Mouse (Mus musculus) MEL (cell line): ENCODE results near the gene A630095N17Rik. TPM values are rescaled to one million over a fixed set of nuclear protein-coding genes. Genes with fewer than 3 reads are reported as not detected.

Experiments used
- DNase-seq: peaks from one replicate; pipeline ENCODE4 v3.0.0; 2011; ENCODE audit warnings: low read depth, low spot score
- H3K27ac ChIP-seq: 2 replicates; pipeline ENCODE4 v1.5.1; 2012; ENCODE audit warnings: low read depth, mild to moderate bottlenecking, control low read depth, low read length, moderate library complexity; ENCODE audit not compliant: control insufficient read depth
- H3K27me3 ChIP-seq, 2 experiments: fragments of 150-350 bp in 1 of 2; sonication (generic) in 1 of 2; 2 replicates each; pipeline ENCODE4 v1.6.1; 2012; ENCODE audit warnings: low read length in 2 of 2, mild to moderate bottlenecking in 2 of 2, improper control_type of control experiment in 1 of 2, moderate library complexity in 1 of 2; ENCODE audit not compliant: insufficient read depth in 2 of 2, control insufficient read depth in 1 of 2
- H3K36me3 ChIP-seq, 2 experiments: 2 replicates each; pipeline ENCODE4 v1.6.1; 2012 to 2014; ENCODE audit warnings: low read length in 2 of 2, improper control_type of control experiment in 1 of 2, inconsistent platforms in 1 of 2, mild to moderate bottlenecking in 1 of 2; ENCODE audit not compliant: insufficient read depth in 2 of 2, control insufficient read depth in 1 of 2
- H3K4me1 ChIP-seq, 2 experiments: fragments of 150-350 bp in 1 of 2; sonication (generic) in 1 of 2; 2 replicates each; pipeline ENCODE4 v1.6.1; 2012; ENCODE audit warnings: low read length in 2 of 2, improper control_type of control experiment in 1 of 2, mild to moderate bottlenecking in 1 of 2; ENCODE audit not compliant: insufficient read depth in 2 of 2, control insufficient read depth in 1 of 2
- H3K4me3 ChIP-seq, 2 experiments: fragments of 150-350 bp in 1 of 2; sonication (generic) in 1 of 2; 2 replicates each; pipeline ENCODE4 v1.5.1; 2012; ENCODE audit warnings: low read depth in 2 of 2, low read length in 2 of 2, mild to moderate bottlenecking in 2 of 2, moderate library complexity in 2 of 2, control low read depth in 1 of 2, improper control_type of control experiment in 1 of 2; ENCODE audit not compliant: control insufficient read depth in 1 of 2, insufficient read depth in 1 of 2
- H3K79me2 ChIP-seq: 2 replicates; pipeline ENCODE4 v1.6.1; 2012; ENCODE audit warnings: mild to moderate bottlenecking, low read length, moderate library complexity; ENCODE audit not compliant: control insufficient read depth, poor library complexity, insufficient read depth
- H3K9ac ChIP-seq: 2 replicates; pipeline ENCODE4 v1.6.1; 2012; ENCODE audit warnings: low read depth, mild to moderate bottlenecking, control low read depth, low read length, moderate library complexity; ENCODE audit not compliant: control insufficient read depth, poor library complexity, severe bottlenecking
- H3K9me3 ChIP-seq: fragments of 150-350 bp; sonication (generic); replicated peaks from 2 replicates; pipeline ENCODE4 v1.6.1; 2012; ENCODE audit warnings: mild to moderate bottlenecking, low read length, improper control_type of control experiment, moderate library complexity; ENCODE audit not compliant: insufficient read depth
- BHLHE40 ChIP-seq: IDR thresholded peaks from 2 replicates; pipeline ENCODE4 v1.6.1; 2012; ENCODE audit warnings: low read depth, mild to moderate bottlenecking, inconsistent platforms, low read length, improper control_type of control experiment, borderline replicate concordance
- CHD1 ChIP-seq: IDR thresholded peaks from 2 replicates; pipeline ENCODE4 v1.6.1; 2012; ENCODE audit warnings: low read depth, mild to moderate bottlenecking, inconsistent platforms, low read length, improper control_type of control experiment
- CHD2 ChIP-seq: IDR thresholded peaks from 2 replicates; pipeline ENCODE4 v1.6.1; 2011; ENCODE audit warnings: low read length, improper control_type of control experiment
- CTCF ChIP-seq, 3 experiments: IDR thresholded peaks in 2 of 3; conservative IDR thresholded peaks in 1 of 3; 2 replicates each; pipeline ENCODE4 v1.5.1; 2011 to 2012; ENCODE audit warnings: low read length in 3 of 3, low read depth in 2 of 3, mild to moderate bottlenecking in 2 of 3, improper control_type of control experiment in 1 of 3, inconsistent platforms in 1 of 3, mixed read lengths in 1 of 3, moderate library complexity in 1 of 3; ENCODE audit not compliant: control insufficient read depth in 1 of 3, insufficient read depth in 1 of 3, poor library complexity in 1 of 3, severe bottlenecking in 1 of 3
- E2F4 ChIP-seq: IDR thresholded peaks from 2 replicates; pipeline ENCODE4 v1.6.1; 2011; ENCODE audit warnings: low read depth, low read length, improper control_type of control experiment, borderline replicate concordance
- ELF1 ChIP-seq: IDR thresholded peaks from 2 replicates; pipeline ENCODE4 v1.6.1; 2014; ENCODE audit warnings: low read depth, mild to moderate bottlenecking, inconsistent platforms, low read length, improper control_type of control experiment, moderate library complexity
- EP300 ChIP-seq, 2 experiments: IDR thresholded peaks; 2 replicates each; pipeline ENCODE4 v1.6.1; 2011; ENCODE audit warnings: improper control_type of control experiment in 2 of 2, low read length in 2 of 2, low read depth in 1 of 2, mild to moderate bottlenecking in 1 of 2
- ETS1 ChIP-seq: IDR thresholded peaks from 2 replicates; pipeline ENCODE4 v1.6.1; 2012; ENCODE audit warnings: low read depth, mild to moderate bottlenecking, inconsistent platforms, low read length, improper control_type of control experiment, moderate library complexity
- GABPA ChIP-seq: IDR thresholded peaks from 2 replicates; pipeline ENCODE4 v1.6.1; 2012; ENCODE audit warnings: low read depth, mild to moderate bottlenecking, inconsistent platforms, low read length, improper control_type of control experiment, moderate library complexity
- GATA1 ChIP-seq: IDR thresholded peaks from 2 replicates; pipeline ENCODE4 v1.6.1; 2011; ENCODE audit warnings: low read depth, low read length, improper control_type of control experiment
- JUND ChIP-seq: IDR thresholded peaks from 2 replicates; pipeline ENCODE4 v1.6.1; 2011; ENCODE audit warnings: low read depth, mild to moderate bottlenecking, improper control_type of control experiment, low read length
- KAT2A ChIP-seq: conservative IDR thresholded peaks from 2 replicates; pipeline ENCODE4 v1.6.1; 2012; ENCODE audit warnings: low read depth, low read length, improper control_type of control experiment, inconsistent platforms
- MAX ChIP-seq: IDR thresholded peaks from 2 replicates; pipeline ENCODE4 v1.6.1; 2011; ENCODE audit warnings: low read length, improper control_type of control experiment
- MAZ ChIP-seq: IDR thresholded peaks from 2 replicates; pipeline ENCODE4 v1.6.1; 2012; ENCODE audit warnings: low read depth, mild to moderate bottlenecking, inconsistent platforms, low read length, improper control_type of control experiment
- MXI1 ChIP-seq: IDR thresholded peaks from 2 replicates; pipeline ENCODE4 v1.6.1; 2011; ENCODE audit warnings: mild to moderate bottlenecking, low read depth, low read length, improper control_type of control experiment
- MYB ChIP-seq: IDR thresholded peaks from 2 replicates; pipeline ENCODE4 v1.6.1; 2011; ENCODE audit warnings: mild to moderate bottlenecking, low read depth, low read length, improper control_type of control experiment
- MYC ChIP-seq: IDR thresholded peaks from 2 replicates; pipeline ENCODE4 v1.6.1; 2011; ENCODE audit warnings: low read depth, mild to moderate bottlenecking, low read length, improper control_type of control experiment, moderate library complexity
- NELFE ChIP-seq: IDR thresholded peaks from 2 replicates; pipeline ENCODE4 v1.6.1; 2011; ENCODE audit warnings: low read depth, low read length, improper control_type of control experiment
- NRF1 ChIP-seq: IDR thresholded peaks from 2 replicates; pipeline ENCODE4 v1.6.1; 2014; ENCODE audit warnings: low read depth, mild to moderate bottlenecking, inconsistent platforms, low read length, improper control_type of control experiment, moderate library complexity; ENCODE audit not compliant: poor library complexity, insufficient read depth, severe bottlenecking
- POLR2AphosphoS2 ChIP-seq: IDR thresholded peaks from 2 replicates; pipeline ENCODE4 v1.6.1; 2011; ENCODE audit warnings: low read length, improper control_type of control experiment
- POLR2AphosphoS5 ChIP-seq: IDR thresholded peaks from 2 replicates; pipeline ENCODE4 v1.6.1; 2012; ENCODE audit warnings: low read depth, borderline replicate concordance, mild to moderate bottlenecking, inconsistent platforms, low read length, moderate library complexity, mixed read lengths
- RCOR1 ChIP-seq: IDR thresholded peaks from 2 replicates; pipeline ENCODE4 v1.6.1; 2012; ENCODE audit warnings: low read depth, mild to moderate bottlenecking, inconsistent platforms, low read length, improper control_type of control experiment
- SMC3 ChIP-seq: IDR thresholded peaks from 2 replicates; pipeline ENCODE4 v1.6.1; 2011; ENCODE audit warnings: low read depth, low read length, improper control_type of control experiment
- TCF12 ChIP-seq: IDR thresholded peaks from 2 replicates; pipeline ENCODE4 v1.6.1; 2014; ENCODE audit warnings: low read depth, mild to moderate bottlenecking, inconsistent platforms, low read length, improper control_type of control experiment, moderate library complexity
- UBTF ChIP-seq: IDR thresholded peaks from 2 replicates; pipeline ENCODE4 v1.6.1; 2012; ENCODE audit warnings: low read depth, mild to moderate bottlenecking, inconsistent platforms, low read length, improper control_type of control experiment, moderate library complexity, borderline replicate concordance; ENCODE audit not compliant: insufficient read depth
- USF1 ChIP-seq: IDR thresholded peaks from 2 replicates; pipeline ENCODE4 v1.6.1; 2014; ENCODE audit warnings: low read depth, mild to moderate bottlenecking, inconsistent platforms, low read length, improper control_type of control experiment, moderate library complexity
- USF2 ChIP-seq, 2 experiments: IDR thresholded peaks; 2 replicates each; pipeline ENCODE4 v1.6.1; 2011 to 2012; ENCODE audit warnings: improper control_type of control experiment in 2 of 2, low read length in 2 of 2, borderline replicate concordance in 1 of 2, inconsistent platforms in 1 of 2, low read depth in 1 of 2, mild to moderate bottlenecking in 1 of 2; ENCODE audit not compliant: insufficient read depth in 1 of 2
- ZC3H11A ChIP-seq: IDR thresholded peaks from 2 replicates; pipeline ENCODE4 v1.6.1; 2012; ENCODE audit warnings: low read depth, mild to moderate bottlenecking, inconsistent platforms, low read length, improper control_type of control experiment
- ZKSCAN1 ChIP-seq: IDR thresholded peaks from 2 replicates; pipeline ENCODE4 v1.6.1; 2012; ENCODE audit warnings: low read depth, mild to moderate bottlenecking, inconsistent platforms, low read length, improper control_type of control experiment, moderate library complexity
- ZMIZ1 ChIP-seq: IDR thresholded peaks from 2 replicates; pipeline ENCODE4 v1.6.1; 2012; ENCODE audit warnings: low read depth, mild to moderate bottlenecking, inconsistent platforms, low read length, improper control_type of control experiment, moderate library complexity
- polyA plus RNA-seq, 2 experiments: library from polyadenylated mRNA; stranded (reverse) in 1 of 2; unstranded in 1 of 2; fragments of >175 nt in 1 of 2; fragments of >200 nt in 1 of 2; gene quantifications; 2 replicates each; pipeline versions ENCODE4 v1.2.1 to v1.2.4; 2012; ENCODE audit warnings: low replicate concordance in 2 of 2, low read depth in 1 of 2; ENCODE audit not compliant: insufficient read length in 2 of 2, insufficient read depth in 1 of 2, missing spikeins in 1 of 2
- total RNA-seq: library from RNA; depleted of rRNA; stranded (reverse); fragments of 300-350 nt; gene quantifications from 2 replicates; pipeline ENCODE4 v1.2.3, GENCODE M21; 2012

The A630095N17Rik gene
- total and polyA plus RNA-seq, 3 experiments: 0.58 to 0.82 TPM; not detected in 1

- TF ChIP-seq POLR2AphosphoS2 (peak; percentile 77), CHD1 (no peak), USF1 (0 out of 2 replicates have a peak, but pooled peaks have one; percentile 28), ELF1 (no peak; the same call in 1 of the 2 replicates), ETS1 (peak; percentile 84), MYC (0 out of 2 replicates have a peak, but pooled peaks have one; percentile 61), GABPA (no peak), KAT2A (no peak), MAX (no peak; the same call in 1 of the 2 replicates), TCF12 (0 out of 2 replicates have a peak, but pooled peaks have one; percentile 36), GATA1 (no peak), UBTF (no peak), POLR2AphosphoS5 (no peak), NRF1 (peak; percentile 65)
Observed at GRCm38 (mm10) chr1:75236117-75237050, 4.5 kb upstream of the A630095N17Rik start, which contains the start of gene Dnajb2 (continued).

- H3K27me3 ChIP-seq: no peaks in the 10 kb centered on the region
- H3K9ac ChIP-seq: peak overlapping the region; percentile 2; the same call in 1 of the 2 replicates
- H3K4me3 ChIP-seq: peak overlapping the region in 1 of 2 experiments; percentile 38; a peak in 2 of 4 replicates
- H3K79me2 ChIP-seq: no peaks in the 10 kb centered on the region; the same call in 1 of the 2 replicates
- H3K9me3 ChIP-seq: no peaks in the 10 kb centered on the region
- H3K27ac ChIP-seq: no peak overlapping the region
- DNase-seq: peak; percentile 93
- H3K4me1 ChIP-seq: peaks cover 10 to 26% of the 10 kb centered on the region in 2 experiments
- H3K36me3 ChIP-seq: peaks cover 0 to 23% of the 10 kb centered on the region in 2 experiments; a peak in 2 of 4 replicates
- no peak for TF ChIP-seq GABPA
- TF ChIP-seq POLR2AphosphoS2: no peak
- no peak for TF ChIP-seq USF2 (IDR thresholded peaks at IDR 0.05; ENCODE audit: borderline replicate concordance in 1 of 2, insufficient read depth in 1 of 2, low read depth in 1 of 2, low read length in 2 of 2)
- peak; percentile 69 to 77 (median 74) for TF ChIP-seq CTCF (IDR thresholded peaks at IDR 0.05 in 2 of 3, conservative IDR thresholded peaks at IDR 0.05 in 1 of 3; ENCODE audit: control insufficient read depth in 1 of 3, insufficient read depth in 1 of 3, low read depth in 2 of 3, low read length in 3 of 3, poor library complexity in 1 of 3, severe bottlenecking in 1 of 3)
- TF ChIP-seq NRF1: no peak
- no peak for TF ChIP-seq JUND
- TF ChIP-seq MYC: no peak
- TF ChIP-seq NELFE: no peak
- no peak for TF ChIP-seq TCF12
- TF ChIP-seq SMC3: peak; percentile 55
- no peak for TF ChIP-seq ELF1
- TF ChIP-seq POLR2AphosphoS5: no peak
- peak; percentile 53 for TF ChIP-seq MXI1
- peak; percentile 89 for TF ChIP-seq ETS1
- no peak for TF ChIP-seq MAZ
- TF ChIP-seq MYB: no peak
- no peak; the same call in 1 of the 2 replicates for TF ChIP-seq KAT2A
- peak in 1 of 2 experiments; percentile 31; a peak in 1 of 4 replicates for TF ChIP-seq EP300 (IDR thresholded peaks at IDR 0.05; ENCODE audit: low read depth in 1 of 2, low read length in 2 of 2)
- TF ChIP-seq ZKSCAN1: no peak
- peak; percentile 62 for TF ChIP-seq RCOR1
- TF ChIP-seq ZC3H11A: 0 out of 2 replicates have a peak, but pooled peaks have one; percentile 21
- TF ChIP-seq CHD2: no peak
- no peak for TF ChIP-seq ZMIZ1
- no peak for TF ChIP-seq E2F4
- 0 out of 2 replicates have a peak, but pooled peaks have one; percentile 35 for TF ChIP-seq USF1
- peak; percentile 65; the same call in 1 of the 2 replicates for TF ChIP-seq BHLHE40
- TF ChIP-seq CHD1: no peak
Observed at GRCm38 (mm10) chr1:75234606-75235005, 2.7 kb upstream of the A630095N17Rik start.
